Mouse (Mus musculus): Measurements from ENCODE around the gene Asic1.

DNA sequence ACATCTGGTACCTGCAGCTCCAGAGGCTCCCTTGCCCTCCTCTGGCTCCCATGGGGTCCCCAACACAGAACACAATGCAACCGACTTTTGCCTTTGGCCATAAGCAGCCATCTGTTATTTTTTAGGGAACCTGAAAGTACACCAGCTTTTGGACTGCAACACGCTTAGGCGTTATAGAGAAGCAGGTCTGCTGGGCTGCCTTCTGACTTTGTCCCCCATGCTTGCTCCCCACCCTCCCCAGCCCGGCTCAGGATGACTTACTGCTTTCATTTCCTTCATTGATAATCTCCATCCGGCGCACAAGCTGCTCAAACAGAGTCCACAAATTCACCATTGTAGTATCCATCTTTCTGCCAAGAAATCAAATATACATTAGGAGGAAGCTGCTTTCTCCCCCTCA, 27.5 kb upstream of the Asic1 start:
- no peak for TF ChIP-seq MAX (IDR thresholded peaks at IDR 0.05; ENCODE audit: low read length)
- no peak for TF ChIP-seq CTCF (IDR thresholded peaks at IDR 0.05 in 2 of 3, conservative IDR thresholded peaks at IDR 0.05 in 1 of 3; ENCODE audit: control insufficient read depth in 1 of 3, insufficient read depth in 1 of 3, low read depth in 2 of 3, low read length in 3 of 3, poor library complexity in 1 of 3, severe bottlenecking in 1 of 3)
- TF ChIP-seq BHLHE40 (IDR thresholded peaks at IDR 0.05; ENCODE audit: borderline replicate concordance, low read depth, low read length): no peak

Measured in MEL (cell line).